Mouse (Mus musculus) midbrain, embryonic 10.5 days (tissue): ENCODE data around the gene Pgls. TPM values are rescaled to one million over a fixed set of nuclear protein-coding genes. Genes with fewer than 3 reads are reported as not detected.

Experiments
- DNase-seq: peaks from one replicate; pipeline ENCODE4 v3.0.0-alpha.2; 2017; ENCODE audit warnings: low spot score
- H3K27ac ChIP-seq: fragments of 300-500 bp; sonication (generic); replicated peaks from 2 replicates; pipeline ENCODE4 v1.5.1; 2016; ENCODE audit warnings: mild to moderate bottlenecking
- H3K27me3 ChIP-seq: fragments of 300-500 bp; sonication (generic); 2 replicates; pipeline ENCODE4 v1.6.1; 2016; ENCODE audit warnings: low read depth, mild to moderate bottlenecking; ENCODE audit not compliant: poor library complexity, severe bottlenecking
- H3K36me3 ChIP-seq: fragments of 300-500 bp; sonication (generic); 2 replicates; pipeline ENCODE4 v1.6.1; 2016; ENCODE audit warnings: mild to moderate bottlenecking, moderate library complexity
- H3K4me1 ChIP-seq: fragments of 300-500 bp; sonication (generic); 2 replicates; pipeline ENCODE4 v1.6.1; 2016
- H3K4me3 ChIP-seq: fragments of 300-500 bp; sonication (generic); 2 replicates; pipeline ENCODE4 v1.5.1; 2016; ENCODE audit warnings: mild to moderate bottlenecking, moderate library complexity
- H3K9me3 ChIP-seq: fragments of 300-500 bp; sonication (generic); replicated peaks from 2 replicates; pipeline ENCODE4 v1.6.1; 2016; ENCODE audit warnings: mild to moderate bottlenecking
- WGBS: fragments of 180-500 bp; shearing (Covaris S2); methylation state at CpG from one replicate; pipeline ENCODE4 v1.1.7; 2016; 5-methylcytosine and 5-hydroxymethylcytosine counted together
- polyA plus RNA-seq: library from polyadenylated mRNA; unstranded; fragments of >200 nt; fragmentation: Nextera tagmentation; extraction: Ambion mirVana; gene quantifications from 2 replicates; pipeline ENCODE4 v1.2.1, GENCODE M21; 2016

The Pgls gene
- polyA plus RNA-seq, 1 experiment from 2014 or later = 261 TPM

- DNase-seq = no peak
- Histone ChIP-seq H3K27me3 (peaks cover 100% of the 10 kb centered on the region), H3K4me1 (peaks cover 22% of the 10 kb centered on the region), H3K4me3 (no peak overlapping the region), H3K36me3 (no peaks in the 10 kb centered on the region), H3K27ac (no peak overlapping the region), H3K9me3 (peaks cover 9% of the 10 kb centered on the region)
- WGBS = 82% methylated on average over 3 of the region's 3 CpGs
Measured at GRCm38 (mm10) chr8:71560071-71560470, 31.9 kb upstream of the Pgls start.

- Histone ChIP-seq H3K36me3 (no peaks in the 10 kb centered on the region), H3K27ac (no peak overlapping the region), H3K9me3 (peaks cover 9% of the 10 kb centered on the region), H3K4me3 (no peak overlapping the region), H3K4me1 (peaks cover 22% of the 10 kb centered on the region), H3K27me3 (peaks cover 98% of the 10 kb centered on the region)
- WGBS = 84% methylated on average over 5 of the region's 5 CpGs
- DNase-seq = no peak
Measured at GRCm38 (mm10) chr8:71560765-71561164, 31.2 kb upstream of the Pgls start.

GRCm38 (mm10) chr8:71561401-71561800 is 30.6 kb upstream of the Pgls start:
- H3K27ac ChIP-seq = no peak overlapping the region

GRCm38 (mm10) chr8:71562751-71563150 is 29.2 kb upstream of the Pgls start:
- no peaks in the 10 kb centered on the region for H3K36me3 ChIP-seq
- peak overlapping the region; percentile 42 for H3K4me3 ChIP-seq
- peaks cover 9% of the 10 kb centered on the region for H3K9me3 ChIP-seq
- no peak overlapping the region for H3K27ac ChIP-seq
- peaks cover 98% of the 10 kb centered on the region for H3K27me3 ChIP-seq
- DNase-seq = peak; percentile 71
- 1% methylated on average over 33 of the region's 33 CpGs for WGBS
- H3K4me1 ChIP-seq = peaks cover 22% of the 10 kb centered on the region

More at GRCm38 (mm10) chr8:71561401-71561800, 30.6 kb upstream of the Pgls start:
- H3K27me3 ChIP-seq = peaks cover 98% of the 10 kb centered on the region
- WGBS = 5% methylated on average over 15 of the region's 15 CpGs
- peak; percentile 80 for DNase-seq
- peaks cover 22% of the 10 kb centered on the region for H3K4me1 ChIP-seq
- H3K9me3 ChIP-seq = peaks cover 9% of the 10 kb centered on the region
- no peaks in the 10 kb centered on the region for H3K36me3 ChIP-seq
- H3K4me3 ChIP-seq = no peak overlapping the region

- DNase-seq = no peak
- WGBS = 81% methylated on average over 4 of the region's 4 CpGs
- peaks cover 9% of the 10 kb centered on the region for H3K9me3 ChIP-seq
- H3K4me1 ChIP-seq = peaks cover 21% of the 10 kb centered on the region
- no peaks in the 10 kb centered on the region for H3K36me3 ChIP-seq
- no peak overlapping the region for H3K27ac ChIP-seq
- H3K27me3 ChIP-seq = peaks cover 98% of the 10 kb centered on the region
- H3K4me3 ChIP-seq = no peak overlapping the region
Measured at GRCm38 (mm10) chr8:71563992-71564391, 28.0 kb upstream of the Pgls start.

GRCm38 (mm10) chr8:71566501-71566900 is 25.5 kb upstream of the Pgls start, which contains the start of gene Nxnl1:
Gene Nxnl1, minus strand, starts transcription at chr8:71566601.
- Histone ChIP-seq H3K27ac (no peak within 1 kb of the TSS), H3K4me1 (peaks cover 43% of the 10 kb centered on the region), H3K4me3 (no peak within 1 kb of the TSS), H3K27me3 (peaks cover 89% of the 10 kb centered on the region), H3K9me3 (peaks cover 9% of the 10 kb centered on the region), H3K36me3 (no peaks in the 10 kb centered on the region)
- 72% methylated on average over 3 of the region's 3 CpGs for WGBS
- no peak for DNase-seq

- Histone ChIP-seq H3K9me3 (peaks cover 9% of the 10 kb centered on the region), H3K27ac (no peak overlapping the region), H3K27me3 (peaks cover 86% of the 10 kb centered on the region), H3K36me3 (no peaks in the 10 kb centered on the region), H3K4me1 (peaks cover 40% of the 10 kb centered on the region), H3K4me3 (no peak overlapping the region)
- 81% methylated on average over 7 of the region's 7 CpGs for WGBS
- no peak for DNase-seq
Measured at GRCm38 (mm10) chr8:71567587-71567986, 24.4 kb upstream of the Pgls start.

- peaks cover 36% of the 10 kb centered on the region for H3K4me1 ChIP-seq
- H3K4me3 ChIP-seq = peak within 1 kb of the TSS; percentile 66
- H3K27me3 ChIP-seq = peaks cover 77% of the 10 kb centered on the region
- H3K36me3 ChIP-seq = no peaks in the 10 kb centered on the region
- peaks cover 9% of the 10 kb centered on the region for H3K9me3 ChIP-seq
- DNase-seq = no peak
- 12% methylated on average over 13 of the region's 13 CpGs for WGBS
- H3K27ac ChIP-seq = peak within 1 kb of the TSS; percentile 82
Measured at GRCm38 (mm10) chr8:71568387-71568937, 23.5 kb upstream of the Pgls start, which contains the start of gene Slc27a1. Gene Slc27a1, plus strand, starts transcription at chr8:71568882.

- Histone ChIP-seq H3K9me3 (peaks cover 8% of the 10 kb centered on the region), H3K27ac (peak overlapping the region; percentile 82), H3K27me3 (peaks cover 72% of the 10 kb centered on the region), H3K4me1 (peaks cover 36% of the 10 kb centered on the region), H3K36me3 (no peaks in the 10 kb centered on the region), H3K4me3 (peak overlapping the region; percentile 66)
- WGBS = 24% methylated on average over 6 of the region's 6 CpGs
- DNase-seq = no peak
Measured at GRCm38 (mm10) chr8:71568941-71569340, 23.0 kb upstream of the Pgls start.

GRCm38 (mm10) chr8:71569366-71570290 is 22.3 kb upstream of the Pgls start:
- under 1% methylated on average over 51 of the region's 51 CpGs for WGBS
- peak overlapping the region; percentile 82 for H3K27ac ChIP-seq
- peak overlapping the region; percentile 66 for H3K4me3 ChIP-seq
- H3K4me1 ChIP-seq = peaks cover 36% of the 10 kb centered on the region
- peaks cover 1% of the 10 kb centered on the region; the same call in 1 of the 2 replicates for H3K9me3 ChIP-seq
- peaks cover 66% of the 10 kb centered on the region for H3K27me3 ChIP-seq
- H3K36me3 ChIP-seq = no peaks in the 10 kb centered on the region
- peak; percentile 83 for DNase-seq

GRCm38 (mm10) chr8:71570291-71570954 is 21.6 kb upstream of the Pgls start:
- DNase-seq = peak; percentile 88
- peak overlapping the region; percentile 82 for H3K27ac ChIP-seq
- peak overlapping the region; percentile 66 for H3K4me3 ChIP-seq
- no peaks in the 10 kb centered on the region for H3K36me3 ChIP-seq
- H3K27me3 ChIP-seq = peaks cover 60% of the 10 kb centered on the region
- peaks cover 36% of the 10 kb centered on the region for H3K4me1 ChIP-seq
- WGBS = 1% methylated on average over 41 of the region's 41 CpGs
- no peaks in the 10 kb centered on the region for H3K9me3 ChIP-seq

- WGBS = 93% methylated on average over 2 of the region's 2 CpGs
- no peak overlapping the region for H3K4me3 ChIP-seq
- H3K27ac ChIP-seq = no peak overlapping the region
- no peaks in the 10 kb centered on the region for H3K36me3 ChIP-seq
- peaks cover 36% of the 10 kb centered on the region for H3K4me1 ChIP-seq
- no peaks in the 10 kb centered on the region for H3K9me3 ChIP-seq
- no peak for DNase-seq
- peaks cover 43% of the 10 kb centered on the region for H3K27me3 ChIP-seq
Measured at GRCm38 (mm10) chr8:71572077-71572476, 19.9 kb upstream of the Pgls start.
